Mouse (Mus musculus): ENCODE measurements around the gene Adat3. TPM values are rescaled to one million over a fixed set of nuclear protein-coding genes. Genes with fewer than 3 reads are reported as not detected.

The Adat3 gene
- polyA plus RNA-seq (2015; fragmentation: Nextera tagmentation; extraction: Ambion mirVana) = 2.1 and 2.6 TPM in 2 replicates

DNA sequence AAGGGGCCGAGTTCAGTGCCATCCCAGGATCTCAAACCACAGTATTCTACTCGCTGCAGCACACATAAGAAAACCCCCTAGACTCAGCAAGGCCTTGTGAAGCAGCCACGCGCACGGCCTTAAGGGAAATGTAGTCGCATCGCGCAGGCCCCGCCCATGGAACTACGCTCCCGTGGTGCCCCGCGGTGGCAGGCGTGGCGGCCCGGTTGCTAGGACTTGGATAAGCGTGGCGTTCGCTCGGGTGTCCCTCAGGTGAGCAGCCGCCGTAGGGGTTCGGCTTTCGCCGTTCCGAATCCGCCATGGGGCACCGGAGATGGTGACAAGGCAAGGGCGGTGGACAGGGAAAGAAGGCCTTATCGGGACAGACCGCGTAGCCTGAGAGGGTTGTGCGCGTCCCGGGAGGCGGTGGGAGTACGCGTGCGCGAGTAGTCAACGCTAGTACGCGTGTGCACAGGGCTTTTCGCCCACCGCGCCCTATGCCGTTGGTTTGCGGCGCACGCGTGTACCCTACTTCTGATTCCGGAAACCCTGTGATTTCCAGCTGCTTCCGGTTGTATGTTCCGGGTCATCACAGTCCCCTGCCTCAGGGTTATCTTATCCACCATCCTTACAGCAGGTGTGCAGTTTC lies at the start of gene Adat3, which contains the start of gene Scamp4:
Gene Adat3, plus strand, starts transcription at position 183 of the 628 bp plus-strand sequence.
Gene Scamp4, plus strand, starts transcription at position 175 of the 628 bp plus-strand sequence.
- TF ChIP-seq EP300 (IDR thresholded peaks at IDR 0.05; ENCODE audit: low read depth) (peak; percentile 43), CTCF (IDR thresholded peaks at IDR 0.05; ENCODE audit: low read depth) (no peak)
- ATAC-seq (peak; percentile 94), DNase-seq (peak; percentile 95)
- Histone ChIP-seq H3K36me3 (replicated peaks; ENCODE audit: insufficient read depth, low read length) (peaks cover 17% of the 10 kb centered on the region), H3K9ac (replicated peaks) (peak within 1 kb of the TSS; percentile 65), H3K27ac (ENCODE audit: low read depth) (peak within 1 kb of the TSS; percentile 92), H3K4me1 (ENCODE audit: insufficient read depth) (peaks cover 38% of the 10 kb centered on the region), H3K9me3 (ENCODE audit: low read length) (no peaks in the 10 kb centered on the region), H3K27me3 (ENCODE audit: insufficient read depth, low read length) (no peaks in the 10 kb centered on the region), H3K4me2 (ENCODE audit: low read depth, low read length) (peak within 1 kb of the TSS; percentile 84), H3K4me3 (ENCODE audit: low read depth, low read length) (peak within 1 kb of the TSS; percentile 87)
- under 1% methylated on average over 52 of the region's 54 CpGs for WGBS (ENCODE audit: insufficient replicate concordance)

- Histone ChIP-seq H3K36me3 (replicated peaks; ENCODE audit: insufficient read depth, low read length) (peaks cover 27% of the 10 kb centered on the region), H3K9ac (replicated peaks) (peak overlapping the region; percentile 51; the same call in 1 of the 2 replicates), H3K27ac (ENCODE audit: low read depth) (peak overlapping the region; percentile 78), H3K27me3 (ENCODE audit: insufficient read depth, low read length) (no peaks in the 10 kb centered on the region), H3K4me2 (ENCODE audit: low read depth, low read length) (peak overlapping the region; percentile 67), H3K4me1 (ENCODE audit: insufficient read depth) (peaks cover 36% of the 10 kb centered on the region), H3K9me3 (ENCODE audit: low read length) (no peaks in the 10 kb centered on the region), H3K4me3 (ENCODE audit: low read depth, low read length) (no peak overlapping the region)
- 53% methylated on average over 8 of the region's 8 CpGs for WGBS (ENCODE audit: insufficient replicate concordance)
- ATAC-seq (peak; percentile 86), DNase-seq (peak; percentile 63)
- TF ChIP-seq EP300 (IDR thresholded peaks at IDR 0.05; ENCODE audit: low read depth) (peak; percentile 70; the same call in 1 of the 2 replicates), CTCF (IDR thresholded peaks at IDR 0.05; ENCODE audit: low read depth) (no peak)
These were observed 49.1 kb upstream of the Adat3 start for GRCm38 (mm10) chr10:80553575-80553974.

GRCm38 (mm10) chr10:80553997-80554396 lies 48.7 kb upstream of the Adat3 start:
- Histone ChIP-seq H3K27me3 (ENCODE audit: insufficient read depth, low read length) (no peaks in the 10 kb centered on the region), H3K9me3 (ENCODE audit: low read length) (no peaks in the 10 kb centered on the region), H3K36me3 (replicated peaks; ENCODE audit: insufficient read depth, low read length) (peaks cover 23% of the 10 kb centered on the region), H3K9ac (replicated peaks) (peak overlapping the region; percentile 51; the same call in 1 of the 2 replicates), H3K27ac (ENCODE audit: low read depth) (peak overlapping the region; percentile 78), H3K4me2 (ENCODE audit: low read depth, low read length) (peak overlapping the region; percentile 67), H3K4me1 (ENCODE audit: insufficient read depth) (peaks cover 40% of the 10 kb centered on the region), H3K4me3 (ENCODE audit: low read depth, low read length) (no peak overlapping the region)
- TF ChIP-seq EP300 (IDR thresholded peaks at IDR 0.05; ENCODE audit: low read depth) = no peak
- TF ChIP-seq CTCF (IDR thresholded peaks at IDR 0.05; ENCODE audit: low read depth) = no peak
- ATAC-seq = peak; percentile 21; the same call in 1 of the 2 replicates
- DNase-seq = no peak
- WGBS (ENCODE audit: insufficient replicate concordance) = 61% methylated on average over 6 of the region's 6 CpGs

GRCm38 (mm10) chr10:80557346-80557965 lies 45.2 kb upstream of the Adat3 start:
- H3K4me2 ChIP-seq (ENCODE audit: low read depth, low read length) = no peak overlapping the region
- no peak overlapping the region for H3K27ac ChIP-seq (ENCODE audit: low read depth)
- ATAC-seq (no peak), DNase-seq (peak; percentile 91)
- no peak overlapping the region for H3K9ac ChIP-seq (replicated peaks)
- no peaks in the 10 kb centered on the region for H3K9me3 ChIP-seq (ENCODE audit: low read length)
- peaks cover 5% of the 10 kb centered on the region; the same call in 1 of the 2 replicates for H3K36me3 ChIP-seq (replicated peaks; ENCODE audit: insufficient read depth, low read length)
- TF ChIP-seq EP300 (IDR thresholded peaks at IDR 0.05; ENCODE audit: low read depth) (no peak), CTCF (IDR thresholded peaks at IDR 0.05; ENCODE audit: low read depth) (peak; percentile 93)
- 37% methylated on average over 5 of the region's 5 CpGs for WGBS (ENCODE audit: insufficient replicate concordance)
- H3K4me1 ChIP-seq (ENCODE audit: insufficient read depth) = peaks cover 57% of the 10 kb centered on the region
- H3K4me3 ChIP-seq (ENCODE audit: low read depth, low read length) = no peak overlapping the region
- no peaks in the 10 kb centered on the region for H3K27me3 ChIP-seq (ENCODE audit: insufficient read depth, low read length)

- no peak for TF ChIP-seq CTCF (IDR thresholded peaks at IDR 0.05; ENCODE audit: low read depth)
- TF ChIP-seq EP300 (IDR thresholded peaks at IDR 0.05; ENCODE audit: low read depth) = no peak
- no peaks in the 10 kb centered on the region for H3K27me3 ChIP-seq (ENCODE audit: insufficient read depth, low read length)
- no peak for ATAC-seq
- 81% methylated on average over 7 of the region's 7 CpGs for WGBS (ENCODE audit: insufficient replicate concordance)
- DNase-seq = no peak
- peak overlapping the region; percentile 72 for H3K4me2 ChIP-seq (ENCODE audit: low read depth, low read length)
- 0 out of 2 replicates have a peak, but pooled peaks cover 2% of the 10 kb centered on the region for H3K36me3 ChIP-seq (replicated peaks; ENCODE audit: insufficient read depth, low read length)
- peak overlapping the region; percentile 99 for H3K9ac ChIP-seq (replicated peaks)
- peaks cover 40% of the 10 kb centered on the region for H3K4me1 ChIP-seq (ENCODE audit: insufficient read depth)
- H3K9me3 ChIP-seq (ENCODE audit: low read length) = no peaks in the 10 kb centered on the region
- no peak overlapping the region for H3K4me3 ChIP-seq (ENCODE audit: low read depth, low read length)
- H3K27ac ChIP-seq (ENCODE audit: low read depth) = 0 out of 2 replicates have a peak overlapping the region, but pooled peaks have one; percentile 7
These were observed 43.2 kb upstream of the Adat3 start for GRCm38 (mm10) chr10:80559431-80559830.

DNA sequence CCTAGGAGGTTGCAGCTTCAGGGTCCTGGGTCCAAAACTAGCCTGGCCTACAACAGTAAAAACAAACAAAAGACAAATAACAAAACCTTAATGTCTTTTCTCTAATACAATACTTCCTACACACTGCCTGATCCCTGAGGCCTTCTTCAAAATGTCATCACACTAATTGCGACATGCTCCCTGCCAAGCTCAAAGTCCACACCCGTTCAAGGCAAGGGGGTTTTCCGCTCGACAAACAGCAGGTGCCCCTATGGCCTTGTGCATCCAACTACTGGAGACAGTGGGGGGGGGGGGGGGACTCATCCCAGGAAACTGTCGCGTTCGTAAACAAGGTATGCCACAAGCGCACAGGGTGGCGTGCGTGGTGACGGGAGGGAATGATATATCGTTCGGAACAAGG lies 42.1 kb upstream of the Adat3 start:
- Histone ChIP-seq H3K27ac (ENCODE audit: low read depth) (peak overlapping the region; percentile 95), H3K4me2 (ENCODE audit: low read depth, low read length) (peak overlapping the region; percentile 72), H3K9ac (replicated peaks) (peak overlapping the region; percentile 99), H3K27me3 (ENCODE audit: insufficient read depth, low read length) (no peaks in the 10 kb centered on the region), H3K36me3 (replicated peaks; ENCODE audit: insufficient read depth, low read length) (0 out of 2 replicates have a peak, but pooled peaks cover under 1% of the 10 kb centered on the region), H3K9me3 (ENCODE audit: low read length) (no peaks in the 10 kb centered on the region), H3K4me3 (ENCODE audit: low read depth, low read length) (peak overlapping the region; percentile 100), H3K4me1 (ENCODE audit: insufficient read depth) (peaks cover 33% of the 10 kb centered on the region)
- ATAC-seq = peak; percentile 52
- peak; percentile 66 for DNase-seq
- 1% methylated on average over 13 of the region's 13 CpGs for WGBS (ENCODE audit: insufficient replicate concordance)
- TF ChIP-seq EP300 (IDR thresholded peaks at IDR 0.05; ENCODE audit: low read depth) = no peak
- no peak for TF ChIP-seq CTCF (IDR thresholded peaks at IDR 0.05; ENCODE audit: low read depth)

All from liver, postnatal 0 days (tissue).